Mouse (Mus musculus) left cerebral cortex, adult 18-20 months (tissue): ENCODE data around the gene Usmg5. TPM values are rescaled to one million over a fixed set of nuclear protein-coding genes. Genes with fewer than 3 reads are reported as not detected.
"Not testable (repeated sequence)": the region's sequence is repeated elsewhere in the genome, so short reads cannot be mapped to it uniquely, and the experiment has no call there.

Experiments
- DNase-seq, 2 experiments: peaks; one replicate each; pipeline ENCODE4 v3.0.0; 2021 to 2022; ENCODE audit warnings: low spot score in 2 of 2, mixed read lengths in 1 of 2
- long read RNA-seq, 2 experiments: library from polyadenylated mRNA; stranded (forward); transcript quantifications; one replicate each; pipeline ENCODE4 v2.0.0; 2021
- total RNA-seq, 2 experiments: library from RNA; stranded (reverse); gene quantifications; 2 replicates each; pipeline ENCODE4 v1.2.3; 2021

Usmg5 gene
- 100 to 1,000 TPM; 757 to 769 TPM for total RNA-seq
- long read RNA-seq, experiment 1, transcript Usmg5-201 (4 exons, 362 nt), result major isoform, 155 of 164 reads
- long read RNA-seq, experiment 1, partial matches to known transcripts, result 3 of 164 reads
- long read RNA-seq, experiment 1, other reads (novel, unspliced or antisense), result 3 of 164 reads
- long read RNA-seq, experiment 2, transcript Usmg5-201 (4 exons, 362 nt), result major isoform, 225 of 233 reads
- long read RNA-seq, experiment 2, partial matches to known transcripts, result 2 of 233 reads
- long read RNA-seq, experiment 2, other reads (novel, unspliced or antisense), result 6 of 233 reads

GRCm38 (mm10) chr19:47090550-47091156 lies at the start of gene Usmg5, which contains the start of gene Pdcd11:
Usmg5 (minus strand) TSS chr19:47090647.
Pdcd11 (plus strand) TSS chr19:47090768.
- peak; percentile 98 to 99 for DNase-seq

GRCm38 (mm10) chr19:47139611-47140010 lies 49.2 kb upstream of the Usmg5 start:
- not testable (repeated sequence) for DNase-seq

- DNase-seq, result peak; percentile 57 to 66
Observed at GRCm38 (mm10) chr19:47137771-47138421, 47.4 kb upstream of the Usmg5 start, which contains the start of gene Calhm2. Calhm2 (minus strand) TSS chr19:47138294.

- DNase-seq, result peak; percentile 47 to 69
Observed at GRCm38 (mm10) chr19:47137051-47137581, 46.7 kb upstream of the Usmg5 start.

GRCm38 (mm10) chr19:47136170-47136569 lies 45.7 kb upstream of the Usmg5 start:
- DNase-seq, result no peak

- DNase-seq, result no peak
Observed at GRCm38 (mm10) chr19:47135568-47135967, 45.1 kb upstream of the Usmg5 start.

GRCm38 (mm10) chr19:47133161-47133560 lies 42.7 kb upstream of the Usmg5 start:
- peak in 1 of 2 experiments; percentile 39 for DNase-seq

GRCm38 (mm10) chr19:47130551-47131125 lies 40.2 kb upstream of the Usmg5 start:
- DNase-seq, result no peak

GRCm38 (mm10) chr19:47128835-47129234 lies 38.4 kb upstream of the Usmg5 start:
- no peak for DNase-seq

- DNase-seq, result peak; percentile 42 to 60
Observed at GRCm38 (mm10) chr19:47128164-47128563, 37.7 kb upstream of the Usmg5 start.

GRCm38 (mm10) chr19:47122802-47123201 lies 32.4 kb upstream of the Usmg5 start:
- DNase-seq, result no peak

- DNase-seq, result no peak
Observed at GRCm38 (mm10) chr19:47121054-47121453, 30.6 kb upstream of the Usmg5 start.

- no peak for DNase-seq
Observed at GRCm38 (mm10) chr19:47118634-47119033, 28.2 kb upstream of the Usmg5 start.

- no peak for DNase-seq
Observed at GRCm38 (mm10) chr19:47104641-47105271, 14.3 kb upstream of the Usmg5 start.

GRCm38 (mm10) chr19:47101080-47101479 lies 10.6 kb upstream of the Usmg5 start:
- DNase-seq, result no peak

GRCm38 (mm10) chr19:47089718-47090525 lies 525 bp downstream of the Usmg5 start:
- peak; percentile 7 to 8 for DNase-seq

GRCm38 (mm10) chr19:47088226-47088625 lies 2.2 kb downstream of the Usmg5 start:
- DNase-seq, result no peak

GRCm38 (mm10) chr19:47067924-47068611 lies 22.4 kb downstream of the Usmg5 start:
- DNase-seq, result peak; percentile 73 to 86

- DNase-seq, result peak; percentile 97 to 98
Observed at GRCm38 (mm10) chr19:47067096-47067882, 23.2 kb downstream of the Usmg5 start, which contains the start of gene Taf5. Taf5 (plus strand) TSS chr19:47067746.
